In the genomic region with DNA sequence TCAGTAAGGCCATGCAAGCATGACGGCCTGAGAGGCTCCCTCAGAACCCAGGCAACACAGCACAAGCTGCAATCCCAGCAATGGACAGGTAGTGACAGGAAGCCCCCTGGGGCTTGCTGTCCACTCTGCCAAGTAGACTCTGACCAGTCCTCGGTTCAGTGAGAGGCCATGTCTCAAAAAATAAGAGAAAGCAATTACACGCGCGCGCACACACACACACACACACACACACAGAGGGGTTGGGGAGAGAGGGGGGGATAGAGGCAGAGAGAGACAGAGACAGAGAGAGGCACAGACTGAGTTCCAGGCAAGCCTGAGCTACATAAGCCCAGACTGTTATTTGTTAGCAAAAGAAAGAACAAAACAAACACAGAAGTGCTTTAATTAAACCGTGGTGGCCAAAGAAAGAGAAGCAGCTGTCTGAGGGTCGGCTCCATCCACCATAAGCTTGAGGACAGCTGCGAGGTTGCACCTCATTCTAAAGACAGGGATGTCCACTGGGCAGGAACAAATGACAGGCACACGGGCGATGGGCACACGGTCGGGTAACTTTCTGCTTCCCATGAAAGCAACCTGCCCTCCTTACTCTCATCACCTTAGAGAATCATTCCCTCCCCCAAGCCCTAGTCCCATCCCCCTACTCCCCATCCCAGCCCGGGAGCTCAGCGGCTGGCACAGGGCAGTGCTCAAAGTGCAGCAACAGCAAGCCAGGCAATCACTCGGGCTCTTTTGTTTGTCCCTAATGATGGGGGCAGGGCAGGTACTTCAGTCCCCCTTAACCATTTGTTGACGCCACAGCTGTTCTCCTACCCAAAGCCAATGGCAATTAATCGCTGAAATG, we compare ENCODE assay signal across 8 mouse cellular contexts. TPM values are rescaled to one million over a fixed set of nuclear protein-coding genes. Genes with fewer than 3 reads are reported as not detected.
DNase-seq lines count a peak whose midpoint lies in the region; ATAC-seq and TF ChIP-seq lines count a peak whose summit lies in the region.

No protein-coding gene starts in this region.

- TF ChIP-seq POLR2A in myocyte (IDR thresholded peaks at IDR 0.05; ENCODE audit: insufficient read length, low read depth) = no peak

- H3K4me1 ChIP-seq in forebrain, embryonic 11.5 days (replicated peaks; ENCODE audit: control insufficient read depth, insufficient read depth, low read length) = peaks cover 32% of the 10 kb centered on the region
- H3K4me1 ChIP-seq in kidney, embryonic 14.5 days (ENCODE audit: control insufficient read depth, insufficient read depth, low read length) = peaks cover 14% of the 10 kb centered on the region

- no peaks in the 10 kb centered on the region for H3K9me3 ChIP-seq in forebrain, embryonic 11.5 days (ENCODE audit: control insufficient read depth, low read length)
- H3K9me3 ChIP-seq in kidney, embryonic 14.5 days (ENCODE audit: control insufficient read depth, low read length) = no peaks in the 10 kb centered on the region

- H3K4me2 ChIP-seq in forebrain, embryonic 11.5 days (ENCODE audit: low read depth, low read length, severe bottlenecking) = peak overlapping the region; percentile 43
- H3K4me2 ChIP-seq in kidney, embryonic 14.5 days (replicated peaks; ENCODE audit: low read depth, low read length) = peak overlapping the region; percentile 8; the same call in 1 of the 2 replicates
- H3K4me2 ChIP-seq in myocyte (ENCODE audit: low read depth) = peak overlapping the region; percentile 44

- H3K9ac ChIP-seq in forebrain, embryonic 11.5 days (ENCODE audit: low read length) = peak overlapping the region; percentile 37
- no peak overlapping the region for H3K9ac ChIP-seq in kidney, embryonic 14.5 days (ENCODE audit: low read depth, low read length)

- no peaks in the 10 kb centered on the region; the same call in 1 of the 2 replicates for H3K36me3 ChIP-seq in forebrain, embryonic 11.5 days (ENCODE audit: control insufficient read depth, insufficient read depth, low read length)
- no peaks in the 10 kb centered on the region; the same call in 1 of the 2 replicates for H3K36me3 ChIP-seq in kidney, embryonic 14.5 days (ENCODE audit: control insufficient read depth, insufficient read depth, low read length)
- no peaks in the 10 kb centered on the region for H3K36me3 ChIP-seq in myocyte (ENCODE audit: control insufficient read depth, insufficient read depth)

- no peak for TF ChIP-seq CTCF in left cerebral cortex, adult 2 months (IDR thresholded peaks at IDR 0.05)

- peaks cover 9% of the 10 kb centered on the region for H3K79me2 ChIP-seq in myocyte (ENCODE audit: control insufficient read depth, insufficient read depth)

- H3K4me3 ChIP-seq in left cerebral cortex, adult 2 months = 0 out of 2 replicates have a peak overlapping the region, but pooled peaks have one; percentile 1
- H3K4me3 ChIP-seq in forebrain, embryonic 11.5 days (ENCODE audit: low read depth, low read length) = peak overlapping the region; percentile 19
- no peak overlapping the region for H3K4me3 ChIP-seq in kidney, embryonic 14.5 days (ENCODE audit: low read length)
- H3K4me3 ChIP-seq in myocyte = no peak overlapping the region

- peak in 1 of 2 experiments; percentile 16 for DNase-seq in left cerebral cortex, adult 2 months (ENCODE audit: extremely low spot score in 1 of 2, low spot score in 2 of 2)
- DNase-seq in left cerebral cortex, adult 11 months (ENCODE audit: low spot score) = no peak
- DNase-seq in forebrain, embryonic 11.5 days (ENCODE audit: low spot score) = peak; percentile 86
- no peak for DNase-seq in thymus, postnatal 10 days (ENCODE audit: low spot score in 2 of 2)

- H3K27me3 ChIP-seq in forebrain, embryonic 11.5 days (ENCODE audit: control insufficient read depth, insufficient read depth, low read length) = no peaks in the 10 kb centered on the region
- no peaks in the 10 kb centered on the region for H3K27me3 ChIP-seq in kidney, embryonic 14.5 days (ENCODE audit: control insufficient read depth, insufficient read depth, low read length)
- no peaks in the 10 kb centered on the region for H3K27me3 ChIP-seq in myocyte (ENCODE audit: control insufficient read depth, insufficient read depth, insufficient read length)

- H3K27ac ChIP-seq in left cerebral cortex, adult 2 months = peak overlapping the region; percentile 81
- H3K27ac ChIP-seq in forebrain, embryonic 11.5 days (ENCODE audit: low read depth, low read length) = peak overlapping the region; percentile 90
- no peak overlapping the region for H3K27ac ChIP-seq in kidney, embryonic 14.5 days (ENCODE audit: low read depth, low read length)

- ATAC-seq in forebrain, embryonic 11.5 days (replicated peaks; ENCODE audit: low FRiP score) = peak; percentile 96
- ATAC-seq in kidney, embryonic 14.5 days (ENCODE audit: low FRiP score, low TSS enrichment) = peak; percentile 74
- ATAC-seq in activated CD4-positive, CD25-positive, alpha-beta regulatory T cell, adult 4 months = no peak
- no peak for ATAC-seq in granulocyte monocyte progenitor cell, adult 5-6 weeks (replicated peaks; ENCODE audit: poor library complexity, severe bottlenecking)

- 20% methylated on average over 18 of the region's 18 CpGs for WGBS in forebrain, embryonic 11.5 days
- 25% methylated on average over 18 of the region's 18 CpGs for WGBS in kidney, embryonic 14.5 days

- no peak overlapping the region for H3ac ChIP-seq in myocyte (ENCODE audit: control insufficient read depth, insufficient read length)

- intact Hi-C loops in left cerebral cortex, adult 2 months (cut with DNase I) = loop anchor here (2.0 kb wide), 1 partner anchor 24 kb away; no protein-coding TSS in a partner anchor

TF ChIP-seq in myocyte, 11 proteins besides CTCF, POLR2A, EP300 and RAD21:
- TF ChIP-seq MYOG (IDR thresholded peaks at IDR 0.05; ENCODE audit: control insufficient read depth in 1 of 3, insufficient read depth in 1 of 3, insufficient read length in 2 of 3, low read depth in 2 of 3) = peak; percentile 22 to 89 (median 77)
- peak; percentile 32 for TF ChIP-seq TCF12 (IDR thresholded peaks at IDR 0.05; ENCODE audit: insufficient read depth, poor library complexity, severe bottlenecking)
- TF ChIP-seq USF1 (IDR thresholded peaks at IDR 0.05; ENCODE audit: low read depth) = no peak
- TF ChIP-seq POLR2AphosphoS2 (IDR thresholded peaks at IDR 0.05; ENCODE audit: insufficient read length, low read depth) = no peak
- TF ChIP-seq MYOD1 (IDR thresholded peaks at IDR 0.05; ENCODE audit: control insufficient read depth in 1 of 3, insufficient read length in 2 of 3, low read depth in 2 of 3) = peak in 2 of 3 experiments; percentile 77 to 78
- no peak for TF ChIP-seq CEBPB (IDR thresholded peaks at IDR 0.05; ENCODE audit: insufficient read depth, poor library complexity, severe bottlenecking)
TF ChIP-seq in myocyte: peak in this region for 3.

RNA-seq across cellular contexts. Expression of a gene that starts 6.4 kb away (rescaled TPM):
- 10 to 100 TPM; 32.6 TPM for total RNA-seq in left cerebral cortex, adult 2 months (2021)
- 168 and 176 TPM in 2 replicates for polyA plus RNA-seq in forebrain, embryonic 11.5 days (2014; fragmentation: Nextera tagmentation; extraction: Ambion mirVana)
- polyA plus RNA-seq in kidney, embryonic 14.5 days (2014; fragmentation: Nextera tagmentation; extraction: Ambion mirVana) = 75.1 and 78.3 TPM in 2 replicates
- 22.9 TPM for polyA plus RNA-seq in myocyte (2012; fragmentation: generic; extraction: Trizol)
- under 1 TPM in 1 of 2 experiments, not detected in 1; 0.56 TPM for polyA plus RNA-seq in activated CD4-positive, CD25-positive, alpha-beta regulatory T cell, adult 4 months (2017; shearing (Covaris generic))
- total RNA-seq in granulocyte monocyte progenitor cell, adult 5-6 weeks (2014; fragmentation: Nextera tagmentation) = not detected in 2 replicates
- 0.22 and 0.26 TPM in 2 replicates for total RNA-seq in granulocyte monocyte progenitor cell, adult 5-6 weeks (2017)

Comparison
In these comparisons a context has a peak if more than half of its experiments do, and no peak if none do; other contexts are left out.
1. H3K4me3 ChIP-seq: peak in left cerebral cortex, adult 2 months (single experiment) and forebrain, embryonic 11.5 days (single experiment); none in kidney, embryonic 14.5 days (single experiment) and myocyte (single experiment).
2. ATAC-seq: peak in forebrain, embryonic 11.5 days (single experiment) and kidney, embryonic 14.5 days (single experiment); none in activated CD4-positive, CD25-positive, alpha-beta regulatory T cell, adult 4 months (single experiment) and granulocyte monocyte progenitor cell, adult 5-6 weeks (single experiment).
3. RNA of a gene that starts 6.4 kb away (polyA plus RNA-seq): 168 to 176 TPM in forebrain, embryonic 11.5 days, 75.1 to 78.3 TPM in kidney, embryonic 14.5 days and 22.9 TPM in myocyte (single experiment); 0.56 TPM in activated CD4-positive, CD25-positive, alpha-beta regulatory T cell, adult 4 months; every median in the first group is over 10 times any median in the second.
4. Peak in every context shown above with its lines, with median percentiles within 50 percentile points of each other: H3K4me2 ChIP-seq.